Mouse (Mus musculus) stomach, postnatal 0 days (tissue): ENCODE measurements around the gene Hagh.

Experiments
- CTCF ChIP-seq: IDR thresholded peaks from 2 replicates; pipeline ENCODE4 v1.5.1; 2016; ENCODE audit warnings: antibody characterized with exemption, low read depth, mild to moderate bottlenecking, moderate library complexity
- EP300 ChIP-seq: optimal IDR thresholded peaks from 2 replicates; pipeline ENCODE3; 2016; ENCODE audit warnings: antibody characterized with exemption

DNA sequence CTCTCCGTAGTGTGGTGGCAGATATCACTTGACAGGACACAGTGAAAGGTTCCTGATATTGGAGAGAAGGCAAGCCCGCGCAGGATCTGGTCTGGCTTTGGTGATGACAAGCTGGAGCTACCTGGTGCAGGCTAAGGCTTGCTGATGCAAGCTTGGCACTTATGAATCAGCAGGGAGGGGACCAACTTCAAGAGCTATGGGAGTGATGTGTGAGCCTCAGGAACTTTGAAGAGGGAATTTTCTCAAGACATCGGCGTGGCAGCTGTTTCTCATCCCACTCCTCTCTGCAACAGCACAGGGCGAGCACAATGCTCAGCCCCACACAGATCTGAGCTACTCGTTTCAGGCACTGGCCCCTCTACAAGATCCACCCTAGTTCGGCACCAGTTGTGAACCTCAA is at the start of gene Hagh:
- TF ChIP-seq EP300, result no peak
- TF ChIP-seq CTCF, result no peak
